Mouse (Mus musculus) hindbrain, embryonic 12.5 days (tissue): Measurements from ENCODE around the gene Tbx6. TPM values are rescaled to one million over a fixed set of nuclear protein-coding genes. Genes with fewer than 3 reads are reported as not detected.

Source experiments
- ATAC-seq: fragments of 200-750 bp; cut with Nextera tagmentation; 2 replicates; pipeline ENCODE4 v1.8.0; 2017; ENCODE audit warnings: moderate TSS enrichment; ENCODE audit not compliant: low FRiP score
- H3K27ac ChIP-seq: fragments of 300-500 bp; sonication (generic); 2 replicates; pipeline ENCODE4 v1.5.1; 2016; ENCODE audit warnings: mild to moderate bottlenecking
- H3K27me3 ChIP-seq: fragments of 300-500 bp; sonication (generic); 2 replicates; pipeline ENCODE4 v1.6.1; 2016; ENCODE audit warnings: mild to moderate bottlenecking
- H3K36me3 ChIP-seq: fragments of 300-500 bp; sonication (generic); 2 replicates; pipeline ENCODE4 v1.6.1; 2016; ENCODE audit warnings: mild to moderate bottlenecking
- H3K4me1 ChIP-seq: fragments of 300-500 bp; sonication (generic); 2 replicates; pipeline ENCODE4 v1.6.1; 2016
- H3K4me2 ChIP-seq: fragments of 300-500 bp; sonication (generic); replicated peaks from 2 replicates; pipeline ENCODE4 v1.6.1; 2016; ENCODE audit warnings: mild to moderate bottlenecking
- H3K4me3 ChIP-seq: fragments of 300-500 bp; sonication (generic); 2 replicates; pipeline ENCODE4 v1.5.1; 2016; ENCODE audit warnings: mild to moderate bottlenecking
- H3K9ac ChIP-seq: fragments of 300-500 bp; sonication (generic); 2 replicates; pipeline ENCODE4 v1.6.1; 2016; ENCODE audit warnings: mild to moderate bottlenecking, moderate library complexity
- H3K9me3 ChIP-seq: fragments of 300-500 bp; sonication (generic); replicated peaks from 2 replicates; pipeline ENCODE4 v1.6.1; 2016; ENCODE audit warnings: mild to moderate bottlenecking
- WGBS: fragments of 180-500 bp; shearing (Covaris S2); methylation state at CpG from one replicate; pipeline ENCODE4 v1.1.7; 2016; 5-methylcytosine and 5-hydroxymethylcytosine counted together
- polyA plus RNA-seq: library from polyadenylated mRNA; unstranded; fragments of >200 nt; fragmentation: Nextera tagmentation; extraction: Ambion mirVana; gene quantifications from 2 replicates; pipeline ENCODE4 v1.2.1, GENCODE M21; 2016

The Tbx6 gene
- polyA plus RNA-seq, 1 experiment from 2014 or later, result 1.1 TPM

DNA sequence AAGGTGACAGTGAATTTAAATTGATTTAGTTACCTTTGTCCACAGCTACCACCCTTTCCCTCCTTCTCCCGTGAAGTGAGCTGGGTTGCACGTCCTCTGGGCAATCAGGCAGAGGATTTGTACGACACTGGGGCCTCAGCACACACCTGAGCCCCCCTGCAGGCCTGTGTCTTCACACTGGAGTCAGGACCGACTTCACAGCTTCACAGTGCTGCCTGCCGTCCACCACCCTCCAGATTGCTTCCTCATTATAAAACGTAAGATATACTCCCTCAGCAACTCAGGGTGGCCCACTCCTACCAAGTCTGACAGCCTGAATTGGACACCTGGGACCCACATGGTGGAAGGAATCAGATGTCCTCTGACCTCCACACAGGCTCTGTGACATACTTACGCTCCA lies 22.7 kb upstream of the Tbx6 start:
- H3K27ac ChIP-seq, result no peak overlapping the region
- WGBS, result 62% methylated on average over 7 of the region's 7 CpGs
- peak; percentile 5; the same call in 1 of the 2 replicates for ATAC-seq

DNA sequence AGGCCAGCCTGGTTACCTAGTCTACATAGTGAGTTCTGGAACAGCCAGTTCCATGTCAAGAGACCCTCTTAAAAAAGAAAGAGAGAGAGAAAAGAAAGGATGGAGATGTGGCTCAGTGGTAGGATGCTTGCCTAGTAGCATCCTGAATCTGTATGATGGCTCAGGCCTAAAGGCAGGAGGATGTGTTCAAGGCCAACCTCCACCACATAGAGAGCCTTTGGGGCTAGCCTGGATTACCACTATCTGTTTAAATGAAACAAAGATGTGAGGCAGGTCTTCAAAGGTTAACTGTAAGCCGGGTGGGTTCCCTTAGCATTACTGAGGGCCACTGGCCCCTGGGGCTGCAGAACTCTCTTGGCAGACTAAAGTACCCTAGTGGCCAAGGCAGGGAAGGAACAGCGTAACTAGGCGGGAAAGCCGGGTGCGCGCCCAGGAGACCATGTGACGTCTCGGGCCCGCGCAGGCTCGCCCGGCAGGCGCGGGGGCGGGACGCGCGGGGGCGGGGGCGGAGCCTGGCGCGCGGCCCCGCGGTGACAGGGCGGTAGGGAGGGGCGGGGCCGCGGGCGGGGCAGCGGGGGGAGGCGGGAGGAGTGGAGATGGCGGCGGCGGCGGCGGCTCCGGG lies 22.1 kb upstream of the Tbx6 start, which contains the start of gene Mapk3:
Gene Mapk3 (plus strand): TSS at position 552 of the 622 bp plus-strand sequence.
- Histone ChIP-seq H3K4me3 (peak within 1 kb of the TSS; percentile 74), H3K36me3 (peaks cover 13% of the 10 kb centered on the region), H3K9ac (peak within 1 kb of the TSS; percentile 90), H3K9me3 (no peaks in the 10 kb centered on the region), H3K27me3 (no peaks in the 10 kb centered on the region), H3K4me2 (peak within 1 kb of the TSS; percentile 88), H3K27ac (peak within 1 kb of the TSS; percentile 89), H3K4me1 (peaks cover 40% of the 10 kb centered on the region)
- 3% methylated on average over 24 of the region's 38 CpGs for WGBS
- ATAC-seq, result peak; percentile 55

More for the DNA sequence above, 22.7 kb upstream of the Tbx6 start:
- H3K27me3 ChIP-seq, result no peaks in the 10 kb centered on the region
- H3K36me3 ChIP-seq, result peaks cover 7% of the 10 kb centered on the region
- H3K4me3 ChIP-seq, result no peak overlapping the region
- H3K9me3 ChIP-seq, result no peaks in the 10 kb centered on the region
- no peak overlapping the region for H3K9ac ChIP-seq
- no peak overlapping the region for H3K4me2 ChIP-seq
- H3K4me1 ChIP-seq, result peaks cover 40% of the 10 kb centered on the region

DNA sequence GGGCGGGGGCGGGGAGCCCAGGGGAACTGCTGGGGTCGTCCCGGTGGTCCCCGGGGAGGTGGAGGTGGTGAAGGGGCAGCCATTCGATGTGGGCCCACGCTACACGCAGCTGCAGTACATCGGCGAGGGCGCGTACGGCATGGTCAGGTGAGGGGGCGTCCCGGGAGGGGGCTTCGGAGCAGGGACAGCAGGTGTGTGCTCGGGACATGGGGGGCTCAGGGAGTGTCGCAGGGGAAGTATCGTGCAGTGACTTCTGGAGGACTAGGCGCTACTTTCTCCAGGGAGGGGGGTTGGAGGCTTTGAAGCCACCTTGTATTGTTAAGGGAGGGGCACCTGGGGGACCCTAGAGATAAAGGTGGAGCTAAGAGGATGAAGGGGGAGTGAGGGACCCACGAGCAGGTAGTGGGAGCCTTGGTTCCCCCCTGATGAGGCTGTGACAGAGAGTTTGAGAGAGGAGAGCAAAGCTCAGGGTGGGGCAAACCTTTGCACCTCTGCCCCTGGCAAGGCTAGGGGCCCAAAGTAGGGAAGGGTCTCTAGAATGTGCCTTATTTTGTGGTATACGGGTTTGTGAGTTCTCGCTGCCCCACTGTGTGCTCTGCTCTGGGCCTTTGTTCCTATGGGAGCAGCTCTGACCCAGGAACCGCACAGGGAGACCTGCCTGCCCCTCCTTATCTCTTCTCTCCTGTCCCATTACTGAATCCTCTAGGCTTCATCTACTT lies 21.5 kb upstream of the Tbx6 start:
- peak overlapping the region; percentile 90 for H3K9ac ChIP-seq
- H3K4me2 ChIP-seq, result peak overlapping the region; percentile 88
- ATAC-seq, result peak; percentile 71
- H3K4me1 ChIP-seq, result peaks cover 35% of the 10 kb centered on the region
- peak overlapping the region; percentile 89 for H3K27ac ChIP-seq
- WGBS, result 1% methylated on average over 24 of the region's 24 CpGs
- peak overlapping the region; percentile 74 for H3K4me3 ChIP-seq
- no peaks in the 10 kb centered on the region for H3K27me3 ChIP-seq
- no peaks in the 10 kb centered on the region for H3K9me3 ChIP-seq
- peaks cover 20% of the 10 kb centered on the region for H3K36me3 ChIP-seq

DNA sequence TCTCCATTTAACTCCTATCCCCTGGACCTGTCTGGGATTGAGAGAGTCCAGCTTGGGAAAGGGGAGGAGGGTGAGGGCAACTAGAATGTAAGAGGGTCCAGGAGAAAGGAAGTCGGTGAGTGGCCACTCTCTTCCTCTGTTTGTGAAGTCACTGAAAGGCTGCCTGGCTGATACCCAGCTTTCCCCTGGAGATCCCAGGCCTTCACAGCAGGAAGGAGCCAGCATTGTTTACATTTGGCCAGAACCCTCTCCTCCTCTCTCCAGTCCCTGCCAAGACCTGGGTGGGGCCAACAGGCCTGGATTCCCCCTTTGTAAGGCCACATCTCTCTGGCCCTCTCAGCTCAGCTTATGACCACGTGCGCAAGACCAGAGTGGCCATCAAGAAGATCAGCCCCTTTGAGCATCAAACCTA lies 20.9 kb upstream of the Tbx6 start:
- ATAC-seq, result peak; percentile 7; the same call in 1 of the 2 replicates
- Histone ChIP-seq H3K27ac (peak overlapping the region; percentile 89), H3K9ac (peak overlapping the region; percentile 90), H3K4me2 (peak overlapping the region; percentile 88), H3K4me3 (peak overlapping the region; percentile 74), H3K4me1 (peaks cover 30% of the 10 kb centered on the region), H3K9me3 (no peaks in the 10 kb centered on the region), H3K36me3 (peaks cover 26% of the 10 kb centered on the region), H3K27me3 (no peaks in the 10 kb centered on the region)
- WGBS, result 21% methylated on average over 3 of the region's 3 CpGs

DNA sequence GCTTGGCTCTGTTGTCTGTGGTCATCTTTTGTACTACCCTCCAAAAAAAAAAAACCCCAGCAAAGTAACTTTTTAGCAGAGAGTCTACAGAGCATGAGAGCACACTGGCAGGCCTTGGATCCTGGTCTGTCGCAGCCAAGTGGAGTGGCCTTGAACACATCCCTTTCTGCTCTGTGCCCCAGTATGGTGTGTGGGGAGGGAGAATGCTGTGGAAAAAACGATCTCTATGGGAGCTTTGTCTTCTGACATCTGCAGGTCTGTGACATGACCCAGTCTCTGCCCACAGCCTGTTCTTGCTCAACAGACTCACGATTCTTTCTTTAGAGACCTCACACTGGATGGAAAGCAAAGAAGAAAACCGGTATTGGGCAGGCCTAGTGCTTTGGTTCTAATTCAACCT lies 20.3 kb upstream of the Tbx6 start:
- Histone ChIP-seq H3K27me3 (no peaks in the 10 kb centered on the region), H3K36me3 (peaks cover 31% of the 10 kb centered on the region), H3K4me2 (peak overlapping the region; percentile 88), H3K4me3 (peak overlapping the region; percentile 74; the same call in 1 of the 2 replicates), H3K9me3 (no peaks in the 10 kb centered on the region), H3K9ac (peak overlapping the region; percentile 90; the same call in 1 of the 2 replicates), H3K27ac (peak overlapping the region; percentile 89; the same call in 1 of the 2 replicates), H3K4me1 (peaks cover 30% of the 10 kb centered on the region)
- ATAC-seq, result no peak
- WGBS, result 66% methylated on average over 4 of the region's 4 CpGs

DNA sequence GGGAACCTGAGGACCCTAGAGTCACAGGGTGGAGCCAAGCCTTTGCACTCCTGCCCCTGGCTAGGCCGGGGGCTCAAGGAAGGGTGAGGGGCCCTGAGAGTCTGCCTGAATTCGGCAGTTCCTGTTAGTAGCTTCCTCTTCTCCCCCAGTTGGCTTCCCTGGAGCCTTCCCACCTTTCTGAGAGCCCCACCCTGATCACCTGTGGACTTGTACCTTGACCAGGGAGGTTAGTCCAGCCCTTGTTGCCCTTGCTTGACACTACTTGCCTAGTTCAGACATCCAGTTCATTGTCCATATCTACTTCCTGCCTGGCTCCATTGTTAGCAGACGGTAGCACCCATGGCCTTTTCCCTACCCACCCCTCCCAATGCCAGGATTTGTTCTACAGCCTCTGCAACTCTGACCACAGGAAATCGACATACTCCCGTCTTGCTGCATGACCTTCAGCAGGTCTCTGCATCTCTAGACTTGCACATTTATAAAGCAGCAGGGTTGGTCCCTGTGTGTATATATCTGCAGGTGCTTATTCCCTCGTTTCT lies 19.7 kb upstream of the Tbx6 start:
- H3K4me3 ChIP-seq, result no peak overlapping the region
- peak overlapping the region; percentile 88 for H3K4me2 ChIP-seq
- H3K27me3 ChIP-seq, result no peaks in the 10 kb centered on the region
- no peaks in the 10 kb centered on the region for H3K9me3 ChIP-seq
- peak overlapping the region; percentile 1; the same call in 1 of the 2 replicates for H3K27ac ChIP-seq
- peaks cover 36% of the 10 kb centered on the region for H3K36me3 ChIP-seq
- ATAC-seq, result no peak
- WGBS, result 80% methylated on average over 6 of the region's 6 CpGs
- no peak overlapping the region for H3K9ac ChIP-seq
- H3K4me1 ChIP-seq, result peaks cover 30% of the 10 kb centered on the region

DNA sequence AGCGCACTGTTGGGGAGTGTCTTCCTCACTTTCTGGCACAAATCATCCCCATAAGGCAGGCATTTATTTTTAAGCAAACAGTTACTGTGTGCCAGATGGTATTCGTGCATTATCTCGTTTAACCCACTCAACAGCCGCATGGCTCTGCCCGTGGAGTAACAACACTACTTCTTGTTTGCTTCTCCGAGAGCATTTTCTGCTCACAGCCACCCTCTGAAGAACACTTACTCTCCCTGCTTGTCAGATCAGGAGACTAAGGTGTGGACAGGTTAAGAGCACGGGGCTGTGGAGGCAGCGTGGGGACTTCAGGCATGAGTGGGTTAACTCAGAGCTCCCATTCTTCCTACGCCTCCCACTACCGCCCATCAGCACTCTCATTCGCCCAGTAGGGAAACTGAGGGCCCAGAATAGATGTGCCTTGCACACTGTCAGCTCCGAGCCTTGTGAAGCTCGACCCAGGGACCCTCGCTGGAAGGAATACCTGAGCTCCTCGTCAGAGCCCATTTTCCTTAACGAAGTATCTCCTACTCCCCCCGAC lies 18.7 kb upstream of the Tbx6 start:
- no peak overlapping the region for H3K4me3 ChIP-seq
- H3K4me2 ChIP-seq, result peak overlapping the region; percentile 27; the same call in 1 of the 2 replicates
- H3K27ac ChIP-seq, result no peak overlapping the region
- 71% methylated on average over 17 of the region's 17 CpGs for WGBS
- H3K9ac ChIP-seq, result no peak overlapping the region
- peaks cover 30% of the 10 kb centered on the region for H3K4me1 ChIP-seq
- no peaks in the 10 kb centered on the region for H3K9me3 ChIP-seq
- ATAC-seq, result no peak
- no peaks in the 10 kb centered on the region for H3K27me3 ChIP-seq
- peaks cover 46% of the 10 kb centered on the region for H3K36me3 ChIP-seq

DNA sequence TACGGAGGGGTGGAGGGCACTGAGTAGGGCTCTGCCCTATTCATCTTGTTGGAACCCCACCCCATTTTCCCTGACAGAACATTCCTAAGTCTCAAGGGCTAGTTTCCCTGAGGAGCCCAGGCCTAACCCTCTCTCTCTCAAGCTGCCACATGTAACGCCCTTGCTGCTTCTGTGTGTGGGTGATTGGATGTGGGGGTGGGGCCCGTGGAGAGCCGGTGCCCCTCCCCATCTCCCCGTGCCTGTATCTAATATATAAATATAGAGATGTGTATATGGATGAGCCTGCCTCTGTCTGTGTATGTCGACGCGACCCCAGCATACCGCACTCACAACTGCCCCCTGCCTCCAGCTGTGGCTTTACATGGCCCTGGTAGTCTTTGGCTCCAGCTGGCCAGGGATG lies 15.7 kb upstream of the Tbx6 start:
- Histone ChIP-seq H3K27ac (no peak overlapping the region), H3K4me2 (no peak overlapping the region), H3K27me3 (no peaks in the 10 kb centered on the region), H3K9ac (no peak overlapping the region), H3K4me1 (peaks cover 23% of the 10 kb centered on the region), H3K9me3 (no peaks in the 10 kb centered on the region), H3K4me3 (no peak overlapping the region), H3K36me3 (peaks cover 75% of the 10 kb centered on the region)
- no peak for ATAC-seq
- 83% methylated on average over 9 of the region's 9 CpGs for WGBS

DNA sequence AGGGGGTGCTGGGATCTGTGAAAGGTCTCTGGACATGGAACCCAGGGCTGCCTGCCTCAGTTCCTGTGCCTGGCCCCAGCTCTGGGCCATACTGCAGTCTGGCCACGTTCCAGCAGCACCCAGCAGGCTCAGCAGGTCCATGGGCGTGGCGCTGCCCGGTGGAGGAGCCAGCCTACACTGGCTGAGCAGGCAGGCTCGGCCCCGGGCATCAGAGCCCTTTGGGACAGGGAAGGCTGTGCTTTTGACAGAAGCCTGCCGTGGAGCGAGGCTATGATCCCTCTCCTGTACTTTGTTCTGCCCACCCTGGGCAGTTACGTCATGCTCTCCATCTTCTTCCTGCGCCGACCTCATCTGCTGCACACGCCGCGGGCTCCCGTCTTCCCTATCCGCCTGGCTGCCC lies 15.1 kb upstream of the Tbx6 start, which contains the start of gene Gdpd3:
Gene Gdpd3 (plus strand): TSS at position 134 of the 400 bp plus-strand sequence.
- Histone ChIP-seq H3K4me2 (no peak within 1 kb of the TSS), H3K27ac (no peak within 1 kb of the TSS), H3K4me1 (peaks cover 17% of the 10 kb centered on the region), H3K36me3 (peaks cover 82% of the 10 kb centered on the region), H3K4me3 (no peak within 1 kb of the TSS), H3K9ac (no peak within 1 kb of the TSS), H3K27me3 (no peaks in the 10 kb centered on the region), H3K9me3 (no peaks in the 10 kb centered on the region)
- no peak for ATAC-seq
- 94% methylated on average over 16 of the region's 16 CpGs for WGBS

DNA sequence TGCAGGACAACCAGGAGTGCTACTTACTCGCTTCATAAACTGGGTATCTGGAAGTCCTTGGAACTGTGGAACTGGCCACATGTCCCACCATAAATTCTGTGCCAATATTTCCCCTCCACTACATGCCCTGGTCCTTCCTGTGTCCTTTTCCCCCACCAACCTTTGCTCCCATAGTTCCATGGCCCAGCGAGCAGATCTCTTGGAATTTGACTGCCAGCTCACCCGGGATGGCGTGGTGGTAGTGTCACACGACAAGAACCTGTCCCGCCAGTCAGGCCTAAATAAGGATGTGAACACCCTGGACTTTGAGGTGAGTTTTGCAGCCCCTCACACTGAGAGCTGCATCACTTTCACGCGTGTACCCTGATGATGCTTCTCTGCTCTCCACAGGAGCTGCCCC lies 14.3 kb upstream of the Tbx6 start:
- Histone ChIP-seq H3K4me3 (no peak overlapping the region), H3K27ac (no peak overlapping the region), H3K36me3 (peaks cover 83% of the 10 kb centered on the region), H3K4me1 (peaks cover 11% of the 10 kb centered on the region), H3K9me3 (no peaks in the 10 kb centered on the region), H3K9ac (no peak overlapping the region), H3K27me3 (no peaks in the 10 kb centered on the region), H3K4me2 (no peak overlapping the region)
- no peak for ATAC-seq
- WGBS, result 92% methylated on average over 8 of the region's 8 CpGs

DNA sequence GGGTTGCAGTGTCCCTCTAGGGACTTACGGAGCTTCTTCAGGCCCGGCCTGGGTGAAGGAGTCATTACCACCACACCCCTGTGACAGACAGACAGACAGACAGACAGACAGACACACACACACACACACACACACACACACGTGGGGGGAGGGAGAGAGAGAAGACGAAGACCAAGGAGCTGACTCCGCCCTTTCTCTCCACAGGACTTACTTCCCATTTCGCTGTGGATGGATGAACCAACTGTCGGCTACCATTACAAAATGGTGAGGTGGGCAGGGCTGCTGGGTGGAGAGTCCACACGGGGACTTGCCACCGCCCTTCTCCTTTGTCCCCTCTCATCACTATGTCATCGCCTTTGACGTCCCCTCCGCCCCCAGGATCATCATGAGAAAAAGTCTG lies 10.5 kb upstream of the Tbx6 start:
- Histone ChIP-seq H3K27me3 (no peaks in the 10 kb centered on the region), H3K9ac (no peak overlapping the region), H3K4me1 (peaks cover 3% of the 10 kb centered on the region), H3K9me3 (no peaks in the 10 kb centered on the region), H3K27ac (no peak overlapping the region), H3K36me3 (peaks cover 59% of the 10 kb centered on the region), H3K4me3 (no peak overlapping the region), H3K4me2 (no peak overlapping the region)
- WGBS, result 77% methylated on average over 12 of the region's 12 CpGs
- no peak for ATAC-seq

DNA sequence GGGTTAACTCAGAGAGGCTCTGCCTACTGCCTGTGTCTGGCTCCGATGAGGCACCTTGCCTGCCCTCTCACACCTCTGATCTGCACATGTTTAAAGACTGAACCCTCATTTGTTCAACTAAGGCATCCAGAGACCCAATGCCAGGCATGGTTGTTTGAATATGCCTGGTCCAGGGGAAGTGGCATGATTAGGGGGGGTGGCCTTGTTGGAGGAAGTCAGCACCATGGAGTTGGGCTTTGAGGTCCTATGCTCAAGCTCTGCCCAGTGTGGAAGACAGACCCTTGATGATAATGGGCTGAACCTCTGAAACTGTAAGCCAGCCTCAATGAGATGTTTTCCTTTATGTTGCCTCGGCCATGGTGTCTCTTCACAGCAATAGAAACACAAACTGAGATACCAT lies 7.9 kb upstream of the Tbx6 start:
- ATAC-seq, result no peak
- H3K27ac ChIP-seq, result no peak overlapping the region
- no peaks in the 10 kb centered on the region for H3K9me3 ChIP-seq
- 93% methylated on average over 2 of the region's 2 CpGs for WGBS
- no peaks in the 10 kb centered on the region for H3K27me3 ChIP-seq
- no peak overlapping the region for H3K4me3 ChIP-seq
- no peak overlapping the region for H3K9ac ChIP-seq
- H3K4me1 ChIP-seq, result peaks cover 21% of the 10 kb centered on the region
- H3K36me3 ChIP-seq, result peaks cover 35% of the 10 kb centered on the region
- no peak overlapping the region for H3K4me2 ChIP-seq
